Comparison of ENCODE assay signal across 10 mouse cellular contexts in the genomic region with DNA sequence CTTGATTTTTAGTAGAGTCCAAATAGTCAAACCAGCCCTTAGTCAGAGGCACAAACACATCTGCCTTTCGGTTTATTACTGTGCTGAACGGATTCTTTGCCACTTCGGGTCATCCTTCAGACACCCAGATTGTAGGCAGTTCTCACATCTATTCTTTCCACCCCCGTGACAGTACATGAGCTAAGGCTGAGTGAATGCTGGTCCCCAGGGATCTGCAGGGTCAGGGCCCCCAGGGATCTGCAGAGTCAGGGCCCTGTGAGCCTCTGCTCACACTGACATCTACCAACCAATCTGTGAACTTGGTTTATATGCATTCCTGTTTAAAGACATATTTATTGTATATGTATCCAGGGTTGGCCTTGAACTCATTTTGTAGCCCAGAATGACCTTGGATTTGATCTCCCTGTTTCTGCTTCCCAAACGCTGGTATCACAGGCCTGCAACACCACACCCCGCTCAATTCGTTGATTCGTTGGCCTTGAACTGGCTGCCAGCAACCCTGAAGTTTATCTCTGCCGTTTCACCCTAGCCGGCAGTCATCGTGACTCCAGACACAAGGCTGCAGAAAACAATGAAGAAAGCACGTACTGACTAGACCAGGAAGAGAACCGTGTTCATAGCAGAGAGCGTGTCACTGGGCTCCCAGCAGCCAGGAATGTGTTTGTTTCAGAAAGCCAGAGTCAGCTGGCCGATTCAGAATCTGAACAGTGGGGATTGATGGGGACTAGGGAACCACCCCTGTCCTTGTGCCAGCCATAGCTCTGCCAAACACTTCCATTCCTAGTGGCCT. TPM values are rescaled to one million over a fixed set of nuclear protein-coding genes. Genes with fewer than 3 reads are reported as not detected.
A peak's percentile ranks its signal among the peaks of the same experiment; 100 is the strongest.
DNase-seq lines count a peak whose midpoint lies in the region; ATAC-seq and TF ChIP-seq lines count a peak whose summit lies in the region.
"Had no signal": no experiment of that assay in that cellular context is flagged by ENCODE, and none has a peak within 500 bp of the region (broad histone marks: within the 10 kb centered on the region; RNA-seq: fewer than 3 reads in every experiment).

No protein-coding gene starts in this region.

- DNase-seq in heart, adult 11 months: peak; percentile 96
- peak; percentile 18 for DNase-seq in brain, embryonic 14.5 days (ENCODE audit: low read depth)
- peak; percentile 30 to 59 for DNase-seq in heart, postnatal 14 days
- peak; percentile 43 for DNase-seq in lung, postnatal 36 days
- no peak for DNase-seq in frontal cortex, postnatal 36 days (ENCODE audit: low spot score in 2 of 2)
- no peak for DNase-seq in midbrain, embryonic 14.5 days
- DNase-seq in midbrain, embryonic 10.5 days (ENCODE audit: low spot score): no peak

- no peak for TF ChIP-seq CTCF in brain, embryonic 14.5 days (IDR thresholded peaks at IDR 0.05; ENCODE audit: borderline replicate concordance, extremely low read depth, insufficient read depth, insufficient read length)

- 52% methylated on average over 15 of the region's 15 CpGs for WGBS in heart, embryonic 11.5 days (ENCODE audit: insufficient replicate concordance)
- 85% methylated on average over 15 of the region's 15 CpGs for WGBS in midbrain, embryonic 14.5 days
- 87% methylated on average over 15 of the region's 15 CpGs for WGBS in midbrain, embryonic 10.5 days

- ATAC-seq in heart, embryonic 11.5 days (replicated peaks; ENCODE audit: insufficient number of reproducible peaks, low FRiP score, low TSS enrichment): no peak
- no peak for ATAC-seq in midbrain, embryonic 14.5 days (ENCODE audit: low FRiP score, low TSS enrichment)

- H3K36me3 ChIP-seq in heart, embryonic 11.5 days (ENCODE audit: control insufficient read depth, insufficient read depth, low read length): no peaks in the 10 kb centered on the region
- no peaks in the 10 kb centered on the region for H3K36me3 ChIP-seq in midbrain, embryonic 14.5 days (ENCODE audit: control insufficient read depth, insufficient read depth, low read length)
- no peaks in the 10 kb centered on the region for H3K36me3 ChIP-seq in midbrain, embryonic 10.5 days

- H3K27ac ChIP-seq in heart, embryonic 11.5 days (ENCODE audit: low read depth, low read length): no peak overlapping the region
- no peak overlapping the region for H3K27ac ChIP-seq in midbrain, embryonic 14.5 days (replicated peaks; ENCODE audit: low read depth, low read length)
- no peak overlapping the region for H3K27ac ChIP-seq in midbrain, embryonic 10.5 days (replicated peaks)

- no peaks in the 10 kb centered on the region for H3K27me3 ChIP-seq in heart, embryonic 11.5 days (ENCODE audit: control insufficient read depth, insufficient read depth, low read length)
- H3K27me3 ChIP-seq in midbrain, embryonic 14.5 days (ENCODE audit: control insufficient read depth, insufficient read depth, low read length): no peaks in the 10 kb centered on the region
- no peaks in the 10 kb centered on the region for H3K27me3 ChIP-seq in midbrain, embryonic 10.5 days (ENCODE audit: low read depth, poor library complexity, severe bottlenecking)

- peaks cover 9% of the 10 kb centered on the region for H3K4me1 ChIP-seq in heart, embryonic 11.5 days (ENCODE audit: control insufficient read depth, insufficient read depth, low read length)
- no peaks in the 10 kb centered on the region for H3K4me1 ChIP-seq in midbrain, embryonic 14.5 days (ENCODE audit: control insufficient read depth, insufficient read depth, low read length)
- peaks cover 14% of the 10 kb centered on the region for H3K4me1 ChIP-seq in midbrain, embryonic 10.5 days

- no peak overlapping the region for H3K4me3 ChIP-seq in heart, embryonic 11.5 days (ENCODE audit: low read depth, low read length)
- H3K4me3 ChIP-seq in midbrain, embryonic 14.5 days (replicated peaks; ENCODE audit: low read depth, low read length): no peak overlapping the region
- no peak overlapping the region for H3K4me3 ChIP-seq in midbrain, embryonic 10.5 days

- no peak for TF ChIP-seq POLR2A in brain, embryonic 14.5 days (IDR thresholded peaks at IDR 0.05; ENCODE audit: borderline replicate concordance, extremely low read depth, insufficient read depth, insufficient read length, poor library complexity, severe bottlenecking)

- H3K9me3 ChIP-seq in heart, embryonic 11.5 days (replicated peaks; ENCODE audit: control insufficient read depth, low read length): no peaks in the 10 kb centered on the region
- H3K9me3 ChIP-seq in midbrain, embryonic 14.5 days (ENCODE audit: control insufficient read depth, low read length): no peaks in the 10 kb centered on the region
- H3K9me3 ChIP-seq in midbrain, embryonic 10.5 days (replicated peaks): no peaks in the 10 kb centered on the region

- intact Hi-C loops in heart, postnatal 14 days (cut with DNase I): no loop called here

- no peak overlapping the region for H3K9ac ChIP-seq in heart, embryonic 11.5 days (ENCODE audit: low read depth, low read length)
- no peak overlapping the region for H3K9ac ChIP-seq in midbrain, embryonic 14.5 days (replicated peaks; ENCODE audit: low read length)

- H3K4me2 ChIP-seq in heart, embryonic 11.5 days: no peak overlapping the region
- H3K4me2 ChIP-seq in midbrain, embryonic 14.5 days (ENCODE audit: low read length): no peak overlapping the region

RNA-seq across cellular contexts. Expression of gene Smco2, which starts 3.7 kb away (rescaled TPM):
- not detected in 2 replicates for polyA plus RNA-seq in heart, embryonic 11.5 days (2014; fragmentation: Nextera tagmentation; extraction: Ambion mirVana)
- polyA plus RNA-seq in brain, embryonic 14.5 days (2012; rRNA removed): not detected in 2 replicates
- total RNA-seq in heart, postnatal 14 days (2021): 1 to 10 TPM; 1.3 to 1.4 TPM
- not detected in 2 replicates for polyA plus RNA-seq in midbrain, embryonic 14.5 days (2014; fragmentation: Nextera tagmentation; extraction: Ambion mirVana)
- polyA plus RNA-seq in midbrain, embryonic 10.5 days (2016; fragmentation: Nextera tagmentation; extraction: Ambion mirVana): not detected in 2 replicates
- total RNA-seq: gastrocnemius, adult 8-10 months; liver, adult 2 months had no signal

RNA-seq across cellular contexts. Expression of gene Ppfibp1, which starts 42.1 kb away (rescaled TPM):
- polyA plus RNA-seq in heart, embryonic 11.5 days (2014; fragmentation: Nextera tagmentation; extraction: Ambion mirVana): 78.0 and 86.2 TPM in 2 replicates
- 10.1 and 15.1 TPM in 2 replicates for polyA plus RNA-seq in brain, embryonic 14.5 days (2012; rRNA removed)
- 10 to 100 TPM; 80.7 to 89.8 TPM for total RNA-seq in heart, postnatal 14 days (2021)
- polyA plus RNA-seq in midbrain, embryonic 14.5 days (2014; fragmentation: Nextera tagmentation; extraction: Ambion mirVana): 9.2 and 13.4 TPM in 2 replicates
- polyA plus RNA-seq in midbrain, embryonic 10.5 days (2016; fragmentation: Nextera tagmentation; extraction: Ambion mirVana): 28.4 and 28.8 TPM in 2 replicates

RNA-seq across cellular contexts. Expression of gene Arntl2, which starts 50.3 kb away (rescaled TPM):
- 1.9 and 3.3 TPM in 2 replicates for polyA plus RNA-seq in heart, embryonic 11.5 days (2014; fragmentation: Nextera tagmentation; extraction: Ambion mirVana)
- polyA plus RNA-seq in brain, embryonic 14.5 days (2012; rRNA removed): 4.6 and 5.8 TPM in 2 replicates
- total RNA-seq in heart, postnatal 14 days (2021): 1 to 10 TPM; 1.4 to 2.5 TPM
- polyA plus RNA-seq in midbrain, embryonic 14.5 days (2014; fragmentation: Nextera tagmentation; extraction: Ambion mirVana): 0.73 and 2.3 TPM in 2 replicates
- 1.9 and 2.0 TPM in 2 replicates for polyA plus RNA-seq in midbrain, embryonic 10.5 days (2016; fragmentation: Nextera tagmentation; extraction: Ambion mirVana)

Comparison
In these comparisons a context has a peak if more than half of its experiments do, and no peak if none do; other contexts are left out.
1. DNase-seq: peak in heart, adult 11 months (single experiment), brain, embryonic 14.5 days (single experiment), heart, postnatal 14 days (2 of 2) and lung, postnatal 36 days (single experiment); none in frontal cortex, postnatal 36 days (0 of 2), midbrain, embryonic 14.5 days (single experiment) and midbrain, embryonic 10.5 days (single experiment).